Mouse (Mus musculus): ENCODE measurements around the gene Icos.
A peak's percentile ranks its signal among the peaks of the same experiment; 100 is the strongest.

Gene Icos

DNA sequence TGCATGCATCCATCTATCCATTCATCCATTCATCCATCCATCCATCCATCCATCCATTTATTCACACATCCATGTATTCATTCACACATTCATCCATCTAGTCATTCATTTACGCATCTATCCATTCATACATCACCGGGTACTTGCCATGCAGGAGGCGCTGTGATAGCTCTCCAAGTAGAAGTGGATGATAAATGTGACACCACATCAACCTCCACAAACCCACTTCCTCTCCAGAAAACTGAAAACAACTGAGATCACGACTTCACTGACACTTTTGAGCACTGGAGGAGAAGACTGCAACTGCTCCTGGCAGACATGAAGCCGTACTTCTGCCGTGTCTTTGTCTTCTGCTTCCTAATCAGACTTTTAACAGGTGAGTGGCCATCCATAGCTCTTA lies at the start of gene Icos:
Gene Icos, plus strand, starts transcription at position 287 of the 400 bp plus-strand sequence.
- DNase-seq (ENCODE audit: low spot score) = no peak

GRCm38 (mm10) chr1:60929036-60929435 lies 48.7 kb upstream of the Icos start:
- DNase-seq (ENCODE audit: low spot score) = no peak

DNA sequence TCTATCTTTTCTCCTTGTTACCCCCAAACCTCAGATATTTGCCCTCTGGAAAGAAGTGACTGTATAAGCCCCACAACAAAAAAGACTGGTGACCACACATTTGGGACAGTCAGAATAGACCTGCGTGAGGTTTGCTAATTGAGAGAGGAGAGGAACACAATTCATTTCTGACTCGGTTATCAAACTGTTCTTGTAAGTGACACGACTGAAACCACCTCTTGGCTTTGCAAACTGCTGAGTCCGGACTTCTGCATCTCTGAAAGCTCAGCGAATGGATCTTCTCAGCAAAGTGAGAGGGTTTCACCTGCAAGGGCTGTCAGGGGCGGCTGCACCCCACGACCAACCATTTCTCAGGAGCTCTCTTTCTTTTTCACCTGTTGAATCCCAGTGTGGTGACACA lies 47.3 kb upstream of the Icos start:
- no peak for DNase-seq (ENCODE audit: low spot score)

GRCm38 (mm10) chr1:60935968-60936581 lies 41.7 kb upstream of the Icos start:
- peak; percentile 40 for DNase-seq (ENCODE audit: low spot score)

DNA sequence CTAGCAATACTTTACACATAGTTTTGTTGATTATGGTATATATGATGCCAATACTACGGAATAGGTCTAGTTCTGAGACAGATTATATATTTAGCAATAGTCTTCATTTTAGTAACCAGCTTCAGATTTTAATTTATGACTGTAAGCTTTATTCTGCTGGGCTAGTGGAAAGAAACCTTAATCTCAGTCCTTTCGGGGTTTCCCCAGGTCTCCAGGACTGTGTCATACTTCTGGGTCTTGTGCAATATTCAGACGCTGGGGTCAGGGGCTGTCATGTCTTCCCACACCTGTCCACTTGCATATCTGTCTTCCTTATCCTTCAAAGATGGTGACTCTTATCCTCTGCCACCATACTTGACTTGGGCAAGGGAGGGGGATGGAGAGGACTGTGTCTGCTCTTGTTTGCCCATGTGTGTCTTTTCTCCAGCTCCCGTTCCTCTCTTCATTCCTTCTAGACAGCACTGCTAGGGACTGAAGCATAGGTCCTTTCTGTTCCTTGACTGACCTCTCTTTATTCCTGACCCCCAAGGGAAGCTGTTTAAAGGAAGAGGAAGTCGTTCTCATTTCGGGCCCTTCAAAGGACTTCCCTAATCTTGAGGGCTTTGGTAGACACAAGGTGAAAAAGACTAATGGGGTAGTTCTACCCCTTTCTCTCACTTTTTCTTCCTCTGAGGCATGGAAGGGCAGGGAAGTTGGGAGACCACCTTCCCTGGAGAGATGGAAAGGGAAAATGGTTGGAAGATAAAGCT lies 40.6 kb upstream of the Icos start:
- DNase-seq (ENCODE audit: low spot score) = no peak

GRCm38 (mm10) chr1:60938256-60938655 lies 39.5 kb upstream of the Icos start:
- no peak for DNase-seq (ENCODE audit: low spot score)

DNA sequence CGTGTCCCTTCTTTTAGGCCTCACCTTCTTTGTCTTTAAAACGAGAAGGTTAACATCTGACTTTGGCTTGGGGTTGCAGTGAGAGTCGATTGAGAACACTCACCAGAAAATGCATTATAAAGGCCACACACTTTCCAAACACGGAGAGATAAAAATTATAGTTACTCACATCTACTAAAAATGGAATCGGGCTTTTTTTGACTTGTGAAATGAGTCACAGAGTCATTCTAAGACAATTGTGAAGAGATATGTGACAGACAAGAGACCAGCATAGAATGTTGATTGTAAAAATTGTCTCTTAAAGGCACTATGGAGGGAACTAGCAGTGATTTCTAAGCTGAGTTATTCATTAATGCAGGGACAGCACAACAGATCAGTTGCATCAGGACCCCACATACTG lies 38.8 kb upstream of the Icos start:
- DNase-seq (ENCODE audit: low spot score) = no peak

- no peak for DNase-seq (ENCODE audit: low spot score)
Measured at GRCm38 (mm10) chr1:60940023-60940422, 37.7 kb upstream of the Icos start.

DNA sequence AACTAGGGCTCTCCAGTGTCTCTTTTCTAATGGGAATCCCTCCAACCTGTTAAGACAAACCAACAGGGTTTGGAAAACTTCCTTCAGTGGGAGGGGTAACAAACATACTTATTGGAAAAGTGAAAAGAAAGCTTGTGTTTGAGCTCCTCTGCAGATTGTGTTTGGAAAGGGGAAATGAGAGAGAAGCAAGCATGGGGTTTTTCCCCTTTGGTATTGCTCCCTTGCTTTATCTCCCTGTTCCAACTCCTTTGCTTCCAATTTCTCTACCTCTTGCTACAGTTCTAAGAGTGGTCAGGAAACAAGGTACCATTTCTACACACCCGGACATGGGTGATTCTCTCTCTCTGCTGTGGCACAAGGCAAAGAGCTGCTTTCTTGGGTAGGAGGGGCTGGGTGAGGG lies 37.1 kb upstream of the Icos start:
- DNase-seq (ENCODE audit: low spot score) = no peak

DNA sequence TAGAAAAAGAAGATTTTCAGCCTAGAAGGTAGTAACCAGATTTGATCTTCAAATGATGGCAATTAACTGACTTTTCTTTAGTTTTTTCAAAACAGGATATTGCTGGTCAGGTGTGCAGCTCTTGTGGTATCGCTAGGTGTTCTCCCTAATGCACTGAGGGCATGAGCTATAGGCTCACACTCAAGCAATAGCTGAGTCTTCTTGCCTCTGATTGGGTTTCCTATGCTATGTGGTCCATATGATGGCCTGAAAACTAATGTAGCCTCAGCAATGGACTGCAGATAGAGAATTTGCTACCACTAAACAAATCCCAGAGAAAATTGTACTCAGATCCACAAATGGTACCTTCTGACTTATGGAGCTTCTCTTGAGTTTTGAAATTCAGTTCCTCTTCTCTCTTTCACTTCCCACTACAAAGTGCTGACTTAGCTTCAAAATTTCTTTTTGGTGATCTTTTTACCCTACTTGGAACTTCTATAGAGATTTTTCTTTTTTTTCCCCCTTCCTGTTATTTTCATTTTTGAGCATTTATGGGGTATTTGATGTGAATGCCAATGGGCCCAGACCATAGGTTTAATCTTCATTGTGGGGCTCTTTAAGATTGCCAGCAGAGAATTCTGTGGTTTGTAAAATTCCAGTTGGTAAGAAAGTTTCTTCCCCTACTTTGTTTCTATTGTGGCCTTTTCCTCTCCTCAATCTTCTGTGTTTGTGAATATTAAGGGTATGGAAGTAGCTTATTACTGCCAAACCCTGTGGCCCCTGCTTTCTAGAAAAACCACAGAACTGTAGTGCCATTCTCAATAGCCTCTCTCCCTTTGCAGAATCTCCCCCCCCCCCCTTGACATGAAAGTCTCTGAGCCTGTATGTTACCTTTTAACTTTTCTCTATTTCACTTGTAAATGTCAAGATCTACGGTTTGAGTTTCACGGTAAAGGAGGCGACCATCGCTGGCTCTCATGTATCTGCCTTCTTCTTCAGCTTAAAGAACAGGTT lies 36.4 kb upstream of the Icos start:
- no peak for DNase-seq (ENCODE audit: low spot score)

DNA sequence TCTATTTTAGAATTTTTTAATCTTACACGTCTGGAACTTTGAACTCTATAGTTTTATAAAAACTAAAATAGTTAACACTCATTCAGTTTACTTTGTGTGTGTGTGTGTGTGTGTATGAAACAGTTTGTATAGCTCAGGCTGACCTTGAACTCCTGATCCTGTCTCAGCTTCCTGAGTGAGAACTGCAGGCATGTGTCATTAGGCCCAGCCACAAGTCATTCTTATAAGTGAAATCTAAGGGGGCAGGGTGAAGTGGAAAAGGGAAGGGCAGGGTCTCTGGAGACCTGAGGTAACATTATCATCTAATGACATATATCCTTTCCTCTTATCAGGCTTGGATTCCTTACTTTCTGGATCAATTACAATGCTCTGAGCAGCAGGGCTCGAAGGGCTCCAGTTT lies 34.8 kb upstream of the Icos start:
- DNase-seq (ENCODE audit: low spot score) = no peak

- DNase-seq (ENCODE audit: low spot score) = no peak
Measured at GRCm38 (mm10) chr1:60945633-60946401, 31.9 kb upstream of the Icos start.

GRCm38 (mm10) chr1:60948112-60948511 lies 29.6 kb upstream of the Icos start:
- no peak for DNase-seq (ENCODE audit: low spot score)

GRCm38 (mm10) chr1:60952958-60953357 lies 24.8 kb upstream of the Icos start:
- DNase-seq (ENCODE audit: low spot score) = no peak

- DNase-seq (ENCODE audit: low spot score) = no peak
Measured at GRCm38 (mm10) chr1:60953686-60954085, 24.0 kb upstream of the Icos start.

- no peak for DNase-seq (ENCODE audit: low spot score)
Measured at GRCm38 (mm10) chr1:60954759-60955158, 23.0 kb upstream of the Icos start.

GRCm38 (mm10) chr1:60955186-60955585 lies 22.5 kb upstream of the Icos start:
- no peak for DNase-seq (ENCODE audit: low spot score)

- DNase-seq (ENCODE audit: low spot score) = no peak
Measured at GRCm38 (mm10) chr1:60956196-60956595, 21.5 kb upstream of the Icos start.

DNA sequence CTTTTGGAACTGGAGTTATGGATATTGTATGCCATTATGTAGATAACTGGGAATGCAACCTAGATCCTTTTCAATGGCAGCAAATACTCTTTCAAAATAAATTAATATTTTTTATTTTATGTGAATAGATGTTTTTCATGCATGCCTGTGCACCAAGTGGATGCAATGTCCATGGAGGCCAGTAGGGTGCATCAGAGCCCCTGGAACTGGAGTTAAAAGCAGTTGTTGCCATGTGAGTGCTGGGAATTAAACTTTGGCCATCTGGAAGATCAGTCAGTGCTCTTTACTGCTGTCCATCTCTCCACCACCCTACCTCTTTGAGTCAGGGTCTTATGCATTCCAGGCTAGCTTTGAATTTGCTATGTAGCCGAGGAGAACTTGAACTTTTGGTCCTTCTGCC lies 19.4 kb upstream of the Icos start:
- DNase-seq (ENCODE audit: low spot score) = no peak

DNA sequence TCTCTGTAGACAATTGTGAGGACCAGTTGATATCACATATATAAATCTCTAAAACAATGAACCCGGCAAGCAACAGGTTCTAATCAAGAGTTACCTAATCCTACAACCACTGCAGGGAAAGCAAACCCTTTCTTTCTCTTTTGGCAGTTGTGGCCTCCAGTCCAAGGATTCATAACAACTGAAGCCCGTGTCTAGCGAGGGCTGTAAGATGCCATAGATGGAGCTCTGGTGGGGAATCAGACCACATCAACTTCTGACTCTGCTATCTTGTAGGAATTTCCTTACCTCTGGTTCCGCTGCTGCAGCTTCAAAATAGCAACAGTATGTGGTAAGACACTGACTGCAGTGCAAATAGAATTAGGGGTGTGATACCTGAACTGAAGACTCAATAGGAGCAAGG lies 18.5 kb upstream of the Icos start:
- DNase-seq (ENCODE audit: low spot score) = no peak

DNA sequence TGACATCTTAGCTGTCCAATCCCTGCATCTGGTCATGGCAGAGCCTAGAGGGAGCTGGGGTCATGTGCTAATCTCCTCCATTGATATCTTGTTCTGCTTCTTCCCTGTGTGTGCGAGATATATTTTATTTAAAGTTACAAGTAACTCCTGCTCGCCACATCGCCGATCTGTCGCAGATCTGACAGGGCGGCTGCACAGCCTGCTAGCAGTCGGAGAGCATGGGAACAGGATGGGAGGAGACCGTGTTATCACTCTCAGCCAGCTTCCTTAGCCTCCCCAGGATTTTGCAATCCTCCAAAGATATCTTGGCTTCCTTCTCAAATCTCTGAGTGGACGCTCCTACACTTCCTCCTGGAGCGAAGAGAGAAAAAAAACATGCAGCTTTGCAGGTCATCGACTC lies 17.3 kb upstream of the Icos start:
- no peak for DNase-seq (ENCODE audit: low spot score)

DNA sequence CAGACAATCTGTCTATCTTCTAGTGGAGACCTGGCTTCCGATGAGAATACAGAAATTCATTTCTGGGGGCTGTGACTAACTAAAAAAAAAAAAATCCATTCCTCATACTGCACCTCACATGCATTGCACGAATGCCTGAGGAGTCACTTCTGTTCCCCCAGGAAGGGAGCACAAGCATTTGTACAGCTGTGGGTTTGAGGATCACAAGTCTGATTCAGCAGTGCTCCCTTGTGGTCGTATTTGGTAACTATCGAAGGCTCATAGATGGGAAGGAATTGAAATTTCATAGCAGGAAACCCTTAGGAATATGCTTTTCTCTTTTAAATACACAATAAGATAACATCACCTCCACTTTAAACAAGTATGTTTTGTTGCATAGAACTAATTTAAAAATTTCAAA lies 16.6 kb upstream of the Icos start:
- peak; percentile 74 for DNase-seq (ENCODE audit: low spot score)

All from layer of hippocampus, adult 11-12 months (tissue).